Mouse (Mus musculus) G1E (cell line): ENCODE data around the gene C1qc.

Experiments
- CTCF ChIP-seq: IDR thresholded peaks from 2 replicates; pipeline ENCODE4 v1.5.1; 2012; ENCODE audit warnings: low read depth, low read length, inconsistent platforms, mixed read lengths
- GATA1 ChIP-seq: IDR thresholded peaks from 2 replicates; pipeline ENCODE4 v1.6.1; 2012; ENCODE audit warnings: borderline replicate concordance, low read length, inconsistent platforms, mixed read lengths
- GATA2 ChIP-seq: IDR thresholded peaks from 2 replicates; pipeline ENCODE4 v1.6.1; 2012; ENCODE audit warnings: low read depth, low read length, inconsistent platforms, borderline replicate concordance
- TAL1 ChIP-seq: conservative IDR thresholded peaks from 2 replicates; pipeline ENCODE4 v1.6.1; 2012; ENCODE audit warnings: low read depth, low read length, inconsistent platforms, mixed read lengths

GRCm38 (mm10) chr4:136907809-136908208 is 14.9 kb upstream of the C1qc start:
- TF ChIP-seq CTCF: no peak
- no peak for TF ChIP-seq GATA2
- no peak for TF ChIP-seq GATA1
- no peak for TF ChIP-seq TAL1
